Mouse (Mus musculus): Measurements from ENCODE around the gene Tefm. TPM values are rescaled to one million over a fixed set of nuclear protein-coding genes. Genes with fewer than 3 reads are reported as not detected.

Gene Tefm
- total RNA-seq (2023), result 0.73 and 1.3 TPM in 2 replicates

GRCm38 (mm10) chr11:80141825-80142521, at the start of gene Tefm:
Gene Tefm (minus strand): TSS chr11:80142175.

GRCm38 (mm10) chr11:80183705-80184255, 41.8 kb upstream of the Tefm start, which contains the start of gene Rnf135:
Gene Rnf135 (plus strand): TSS chr11:80183851.

DNA sequence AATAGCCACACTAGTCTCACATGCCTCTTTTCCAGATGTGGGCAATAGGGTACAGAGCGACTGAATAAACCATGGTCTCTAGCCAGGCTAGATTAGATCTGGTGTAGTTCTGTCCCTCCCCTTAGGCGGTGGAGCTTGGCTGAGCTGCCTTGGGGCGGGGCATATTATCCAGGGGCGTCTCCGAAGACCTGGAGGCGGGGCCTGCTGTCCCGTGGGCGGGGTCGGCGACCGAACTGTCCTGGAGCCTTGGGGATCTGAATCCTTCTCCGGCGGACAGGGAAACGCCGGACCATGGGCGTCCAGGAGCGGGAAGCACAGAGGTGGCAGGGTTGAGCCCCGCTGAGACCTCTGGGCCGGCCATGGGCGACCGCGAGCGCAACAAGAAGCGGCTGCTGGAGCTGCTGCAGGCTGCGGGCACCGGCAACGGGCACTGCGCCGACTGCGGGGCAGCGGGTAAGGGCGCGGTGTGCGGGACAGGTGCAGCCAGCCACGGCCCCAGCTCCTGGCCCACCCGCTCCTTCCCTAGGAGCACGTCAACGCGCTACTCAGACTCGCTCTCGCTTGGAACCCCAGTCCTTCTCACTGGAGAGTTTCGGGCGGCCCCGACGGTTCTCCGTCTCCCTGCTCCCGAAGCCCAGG, 12.0 kb upstream of the Tefm start, which contains the start of gene Adap2:
Gene Adap2 (plus strand): TSS at position 249 of the 639 bp plus-strand sequence.

DNA sequence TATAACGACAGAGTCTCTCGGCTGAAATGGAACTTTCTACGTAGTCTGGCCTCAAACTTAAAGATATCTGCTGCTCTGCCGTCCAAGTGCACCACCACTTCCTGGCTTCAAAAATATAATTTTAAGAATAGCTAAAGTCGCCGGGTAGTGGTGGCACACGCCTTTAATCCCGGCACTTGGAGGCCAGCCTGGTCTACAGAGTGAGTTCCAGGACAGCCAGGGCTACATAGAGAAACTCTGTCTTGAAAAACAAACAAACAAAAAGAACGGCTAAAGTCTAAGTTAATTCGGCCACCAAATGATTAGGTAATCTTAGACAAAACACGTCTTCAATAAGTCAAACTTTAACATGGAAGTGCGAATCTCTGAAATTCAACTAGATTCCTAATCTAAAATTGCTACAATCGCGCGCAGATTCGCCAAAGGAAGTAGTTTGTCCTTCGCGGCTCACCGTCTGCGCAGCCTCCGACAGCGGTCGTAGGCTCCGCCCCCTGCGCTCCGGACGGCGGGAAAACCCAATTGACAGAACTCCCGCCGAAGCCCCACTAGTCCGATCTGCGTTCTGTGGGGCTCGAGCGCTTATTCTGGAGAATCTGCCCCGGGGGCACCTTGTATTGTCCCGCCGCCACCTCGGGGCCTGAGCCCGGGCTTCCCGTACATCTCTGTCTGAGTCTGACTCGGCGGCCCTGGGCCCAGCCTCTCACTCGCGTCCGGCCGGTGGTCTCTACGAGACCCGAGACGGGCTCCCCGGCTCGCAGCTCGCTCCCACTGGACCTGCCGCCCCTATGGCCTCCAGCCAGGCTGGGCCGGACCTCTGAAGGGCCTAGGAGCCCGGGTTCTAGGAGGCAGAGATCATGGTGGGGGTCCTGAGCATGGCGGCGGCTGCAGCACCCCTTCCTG, 52.8 kb downstream of the Tefm start, which contains the start of gene Atad5:
Gene Atad5 (plus strand): TSS at position 484 of the 900 bp plus-strand sequence.

Other genes with a start within 250 kb of the Tefm start
- gene Utp6, start 179.8 kb downstream of the Tefm start, total RNA-seq (2023), result 15.5 and 16.5 TPM in 2 replicates
- gene Suz12, start 149.1 kb downstream of the Tefm start, total RNA-seq (2023), result 51.4 and 62.1 TPM in 2 replicates
- gene Crlf3, start 61.2 kb downstream of the Tefm start, total RNA-seq (2023), result 77.0 and 84.7 TPM in 2 replicates
- 12.3 and 18.7 TPM in 2 replicates for gene Atad5, start 52.8 kb downstream of the Tefm start, total RNA-seq (2023)
- 2.6 and 4.0 TPM in 2 replicates for gene Adap2, start 11.9 kb upstream of the Tefm start, total RNA-seq (2023)
- 5.5 and 6.9 TPM in 2 replicates for gene Rnf135, start 41.7 kb upstream of the Tefm start, total RNA-seq (2023)
- gene Rhot1, start 66.8 kb upstream of the Tefm start, total RNA-seq (2023), result 13.6 and 15.1 TPM in 2 replicates
- 0.16 TPM in 1 of 2 replicates, not detected in the other for gene Rhbdl3, start 158.7 kb upstream of the Tefm start, total RNA-seq (2023)
- 7.8 and 8.9 TPM in 2 replicates for gene 5730455P16Rik, start 235.9 kb upstream of the Tefm start, total RNA-seq (2023)
- gene Zfp207, start 241.1 kb upstream of the Tefm start, total RNA-seq (2023), result 164 and 192 TPM in 2 replicates

Data from neutrophil, adult 65 days (primary cell).